Mouse (Mus musculus) ovary, postnatal 14 days (tissue): ENCODE results near the gene Limd2.
"Not testable (repeated sequence)": the region's sequence is repeated elsewhere in the genome, so short reads cannot be mapped to it uniquely, and the experiment has no call there.

Experiments used
- DNase-seq: peaks from one replicate; pipeline ENCODE4 v3.0.0; 2022; ENCODE audit warnings: low spot score

Limd2 gene

DNA sequence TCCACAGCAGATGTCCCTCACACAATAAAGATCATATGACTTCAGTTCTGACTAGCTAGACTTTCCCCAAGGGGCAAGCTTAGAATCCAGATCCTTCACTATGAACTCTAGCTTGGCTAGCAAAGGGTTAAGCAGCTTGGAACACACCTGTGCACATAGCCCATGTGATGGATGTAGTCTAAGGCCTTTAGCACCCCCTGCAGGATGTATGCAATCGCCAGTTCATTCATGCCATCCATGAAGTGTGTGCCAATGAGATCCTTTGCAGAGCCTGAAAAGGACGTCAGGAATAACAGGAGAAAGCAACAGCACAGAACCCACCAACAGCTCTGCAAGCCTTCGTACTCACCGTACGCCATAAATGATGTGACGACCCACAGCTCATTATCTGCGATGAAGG, 10.1 kb upstream of the Limd2 start:
- DNase-seq, result no peak

- DNase-seq, result no peak
These were observed 6.8 kb upstream of the Limd2 start for GRCm38 (mm10) chr11:106167435-106167834.

GRCm38 (mm10) chr11:106164601-106165180, 4.0 kb upstream of the Limd2 start:
- DNase-seq, result no peak

- DNase-seq, result no peak
These were observed 2.9 kb upstream of the Limd2 start for GRCm38 (mm10) chr11:106163546-106163945.

- DNase-seq, result no peak
These were observed 1.6 kb upstream of the Limd2 start for GRCm38 (mm10) chr11:106162237-106162636.

DNA sequence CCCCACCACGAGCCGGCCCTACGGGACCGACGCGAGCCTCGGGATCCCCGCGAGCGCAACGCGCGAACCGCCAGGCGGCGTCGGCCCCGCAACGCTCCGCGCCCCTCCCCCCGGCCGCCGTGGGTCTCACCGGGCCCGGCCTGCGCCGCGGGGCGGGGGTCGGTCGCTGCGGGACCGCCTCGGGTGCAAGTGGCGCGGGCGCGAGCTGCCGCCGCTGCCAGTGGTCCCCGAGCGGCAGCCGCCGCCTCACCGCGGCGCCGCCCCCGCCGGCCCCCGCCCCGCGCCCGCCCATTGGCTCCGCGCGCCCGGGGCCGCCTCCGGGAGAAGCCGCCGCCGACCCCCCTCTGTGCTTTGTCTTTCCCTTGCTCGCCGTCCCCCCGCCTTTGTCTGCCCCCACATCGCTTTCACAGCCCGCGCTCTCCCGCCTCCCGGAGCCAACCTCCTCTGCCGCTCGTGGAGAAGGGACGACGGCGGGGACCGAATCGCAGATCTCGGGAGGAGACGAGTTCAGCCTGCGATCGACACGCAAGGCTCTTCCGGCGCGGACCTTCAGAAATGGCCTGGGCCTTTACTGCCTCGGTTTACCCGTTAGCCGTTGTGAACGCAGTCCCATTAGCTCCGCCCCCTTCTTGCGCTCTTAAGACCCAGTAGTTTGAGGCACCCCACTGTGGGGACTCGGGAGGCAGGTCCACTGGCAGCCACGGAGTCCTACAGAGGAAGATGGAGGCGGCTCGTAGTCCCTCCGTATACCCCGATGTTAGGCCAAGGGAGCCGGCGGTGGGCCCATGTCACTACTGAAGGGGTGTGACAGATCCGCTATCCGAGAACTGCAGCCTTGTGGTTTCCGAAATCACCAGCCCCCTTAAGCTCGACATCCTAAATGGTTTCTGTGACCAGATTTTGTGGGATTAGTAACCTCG, 479 bp downstream of the Limd2 start:
- DNase-seq, result peak; percentile 61

GRCm38 (mm10) chr11:106159216-106159920, 1.3 kb downstream of the Limd2 start:
- DNase-seq, result no peak

GRCm38 (mm10) chr11:106158930-106159215, 1.8 kb downstream of the Limd2 start:
- DNase-seq, result no peak

- DNase-seq, result no peak
These were observed 2.4 kb downstream of the Limd2 start for GRCm38 (mm10) chr11:106158081-106158929.

DNA sequence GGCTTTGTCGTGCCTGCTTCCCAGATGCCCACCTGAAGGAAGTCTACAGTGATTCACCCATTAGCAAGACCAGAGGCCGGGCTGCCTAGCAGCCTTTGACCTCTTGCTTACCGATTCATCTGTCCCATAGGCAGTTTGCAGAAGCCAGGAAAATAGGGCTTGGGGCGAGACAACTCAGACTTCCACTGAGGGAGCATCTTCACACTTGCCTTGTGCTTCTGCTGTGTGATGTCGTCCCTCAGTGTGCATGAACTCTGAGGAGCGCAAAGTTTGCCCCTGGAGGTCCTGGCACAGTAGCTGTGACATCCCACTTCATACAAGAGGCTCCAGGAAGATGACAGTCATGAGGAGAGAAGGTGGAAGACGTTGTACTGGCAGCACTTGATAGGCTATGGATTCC, 3.5 kb downstream of the Limd2 start:
- no peak for DNase-seq

DNA sequence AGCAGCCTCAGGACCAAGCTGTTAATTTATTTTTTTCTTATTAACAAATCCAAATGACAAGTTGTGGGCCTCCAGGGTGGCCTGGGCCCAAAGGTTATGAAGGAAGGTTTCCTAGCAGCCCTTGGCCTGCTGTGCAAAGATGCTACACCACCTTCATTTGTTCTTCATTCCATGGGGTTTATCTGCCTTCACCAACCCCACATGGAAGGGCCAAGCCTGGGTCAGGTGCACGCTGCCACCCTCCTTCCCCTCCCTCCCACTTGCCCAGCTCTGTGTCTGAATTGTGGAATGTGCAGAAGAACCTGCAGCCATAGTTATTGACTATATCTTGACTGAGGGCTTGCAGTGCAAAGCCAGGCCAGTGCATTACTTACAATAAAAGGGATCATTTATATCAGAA, 4.4 kb downstream of the Limd2 start:
- no peak for DNase-seq

GRCm38 (mm10) chr11:106155761-106156160, 4.9 kb downstream of the Limd2 start:
- DNase-seq, result no peak

GRCm38 (mm10) chr11:106154770-106155169, 5.9 kb downstream of the Limd2 start:
- no peak for DNase-seq

DNA sequence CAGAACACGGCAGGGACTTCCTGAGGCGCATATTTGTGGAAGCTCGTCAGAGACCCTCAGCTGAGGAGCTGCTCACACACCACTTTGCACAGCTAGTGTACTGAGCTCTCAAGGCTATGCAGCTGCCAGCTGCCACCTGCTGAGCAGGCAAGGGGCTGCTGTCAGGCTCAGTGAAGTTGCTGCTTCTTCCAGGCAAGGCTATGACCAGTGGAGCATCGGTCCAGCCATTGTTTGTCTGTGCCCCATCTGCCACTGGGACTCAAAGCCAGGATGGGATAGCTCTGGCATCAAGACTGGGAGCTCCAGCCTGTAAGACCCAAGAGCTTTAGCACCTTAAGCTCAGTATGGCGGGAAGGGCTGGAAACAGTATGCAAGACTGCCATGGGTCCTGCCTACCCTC, 6.6 kb downstream of the Limd2 start:
- DNase-seq, result no peak

DNA sequence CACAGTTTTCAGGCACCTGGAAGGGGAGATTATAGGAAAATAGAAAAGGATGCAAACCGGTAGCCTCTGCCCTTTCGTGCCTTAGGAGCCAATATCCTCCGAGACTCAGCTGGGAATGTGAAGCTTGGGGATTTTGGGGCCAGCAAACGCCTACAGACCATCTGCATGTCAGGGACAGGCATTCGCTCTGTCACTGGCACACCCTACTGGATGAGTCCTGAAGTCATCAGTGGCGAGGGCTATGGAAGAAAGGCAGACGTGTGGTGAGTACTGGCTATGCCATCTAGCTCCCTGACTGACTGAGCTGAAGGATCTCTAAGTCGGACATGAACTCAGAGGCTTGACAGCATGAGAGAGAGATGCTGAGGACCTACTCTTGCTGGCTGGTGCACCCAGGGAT, 8.5 kb downstream of the Limd2 start:
- no peak for DNase-seq

- no peak for DNase-seq
These were observed 9.4 kb downstream of the Limd2 start for GRCm38 (mm10) chr11:106151219-106151618.

DNA sequence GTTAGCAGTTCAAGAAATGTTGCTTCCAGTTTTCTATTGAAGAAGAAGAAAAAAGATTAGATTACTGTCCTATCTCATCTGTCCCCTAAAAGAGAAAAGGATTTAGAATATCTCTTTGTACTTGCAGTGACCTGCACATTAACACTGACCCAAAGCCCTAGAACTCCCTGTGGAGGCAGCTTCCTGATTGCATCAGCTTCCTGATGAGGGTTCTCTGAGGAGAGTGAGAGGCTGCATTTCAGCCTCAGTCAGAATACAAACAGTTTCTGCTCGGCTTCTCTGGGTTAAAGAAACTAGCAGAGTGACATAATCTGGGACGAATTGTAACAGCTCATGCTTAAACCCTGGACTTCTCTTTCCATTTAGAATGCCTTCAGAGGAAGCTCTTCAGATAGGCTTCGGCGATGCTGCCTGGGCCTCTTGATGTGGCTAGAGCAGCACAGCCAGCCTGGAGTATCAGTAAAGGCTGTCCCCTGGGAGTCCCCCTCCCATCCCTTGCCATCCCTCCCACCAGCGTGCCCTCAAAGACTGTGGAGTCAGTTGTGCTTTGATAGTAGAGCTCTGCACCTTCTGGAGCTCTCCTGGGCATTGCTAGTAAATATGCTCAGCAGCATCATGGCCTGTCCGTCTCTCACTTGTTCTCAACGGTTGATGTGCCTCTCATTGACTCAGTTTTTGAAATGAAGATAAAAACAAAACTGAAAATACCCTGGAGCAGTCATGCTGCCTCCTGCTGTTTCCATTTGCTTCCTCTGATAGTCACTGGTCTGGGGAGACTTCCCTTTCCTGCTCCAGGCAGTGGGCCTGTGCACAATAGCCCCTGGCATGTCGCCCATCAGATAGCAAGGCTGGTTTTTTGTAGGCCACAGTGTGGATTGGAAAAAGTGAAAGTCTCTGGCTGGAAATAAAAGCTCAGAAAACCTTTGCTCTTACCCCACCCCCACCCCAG, 25.8 kb downstream of the Limd2 start:
- peak; percentile 75 for DNase-seq

DNA sequence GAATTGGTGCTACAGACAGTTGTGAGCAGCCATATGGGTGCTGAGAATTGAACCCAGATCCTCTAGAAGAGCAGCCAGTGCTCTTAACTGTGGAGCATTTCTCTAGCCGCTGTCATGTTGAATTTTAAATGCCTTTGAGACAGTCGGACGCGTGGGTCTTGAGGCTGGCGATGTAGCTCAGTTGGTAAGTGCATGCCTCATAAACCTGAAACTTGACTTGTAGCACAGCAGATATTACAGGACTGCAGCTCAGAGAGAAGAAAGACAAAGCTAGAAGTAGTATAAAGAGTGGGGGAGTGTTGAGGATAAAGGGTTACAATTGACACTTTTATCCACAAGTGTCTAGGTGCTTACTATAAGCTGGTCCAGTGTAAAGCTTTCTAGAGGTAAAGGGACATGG, 28.1 kb downstream of the Limd2 start:
- DNase-seq, result no peak

DNA sequence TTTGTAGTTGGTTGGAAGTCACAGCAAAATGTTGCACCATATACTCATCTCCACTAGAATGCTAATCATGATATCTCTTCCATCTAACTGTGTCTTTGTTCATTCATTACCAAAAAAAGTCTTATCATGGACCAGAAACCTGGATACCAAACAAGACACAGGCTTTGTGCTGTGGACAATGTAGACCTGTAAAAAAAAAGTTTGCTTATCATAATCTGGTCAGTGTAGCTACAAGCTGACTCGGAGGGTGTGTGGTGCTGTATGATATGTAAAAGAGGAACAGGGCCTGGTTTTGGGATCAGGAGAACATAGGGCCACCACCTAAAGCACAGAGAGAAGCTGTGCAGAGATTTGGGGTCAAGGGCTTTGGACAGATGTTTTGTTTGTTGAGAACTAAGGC, 31.2 kb downstream of the Limd2 start:
- DNase-seq, result no peak

- not testable (repeated sequence) for DNase-seq
These were observed 33.8 kb downstream of the Limd2 start for GRCm38 (mm10) chr11:106126727-106127373.

GRCm38 (mm10) chr11:106125827-106126226, 34.8 kb downstream of the Limd2 start:
- DNase-seq, result no peak
